Mouse (Mus musculus) heart, postnatal 0 days (tissue): ENCODE results near the gene Agap1.

Experiments
- CTCF ChIP-seq: IDR thresholded peaks from 2 replicates; pipeline ENCODE4 v1.5.1; 2016; ENCODE audit warnings: antibody characterized with exemption, control low read depth, low read depth
- EP300 ChIP-seq: IDR thresholded peaks from 2 replicates; pipeline ENCODE4 v1.6.1; 2016; ENCODE audit warnings: antibody characterized with exemption, low read depth

DNA sequence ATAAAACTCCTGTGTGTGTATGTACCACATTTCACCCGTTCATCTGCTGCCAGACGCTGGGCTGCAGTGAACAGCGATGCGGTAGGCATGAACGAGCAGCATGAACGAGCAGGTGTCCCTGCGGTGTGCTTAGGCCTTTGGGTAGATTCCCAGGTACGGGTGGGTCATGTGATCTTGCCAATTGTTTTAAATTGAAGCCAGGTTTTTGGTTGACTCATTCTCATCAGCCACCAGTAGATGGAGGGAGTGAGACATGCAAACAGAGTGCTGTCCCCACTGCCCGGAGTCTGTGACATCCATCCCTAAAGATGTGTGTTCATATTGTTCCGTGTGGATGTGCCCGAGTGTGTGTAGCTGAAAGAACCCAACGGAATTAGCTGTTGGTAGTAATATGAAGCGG, 71.2 kb downstream of the Agap1 start:
- peak; percentile 86 for TF ChIP-seq CTCF
- no peak for TF ChIP-seq EP300
